Mouse (Mus musculus) hindbrain, embryonic 16.5 days (tissue): ENCODE data around the gene Sgpp1. TPM values are rescaled to one million over a fixed set of nuclear protein-coding genes. Genes with fewer than 3 reads are reported as not detected.

Source experiments
- ATAC-seq: fragments of 200-750 bp; cut with Nextera tagmentation; 2 replicates; pipeline ENCODE4 v1.8.0; 2017; ENCODE audit warnings: moderate TSS enrichment, moderate library complexity
- H3K27ac ChIP-seq: fragments of 300-500 bp; sonication (generic); 2 replicates; pipeline ENCODE4 v1.5.1; 2014; ENCODE audit warnings: low read depth, mild to moderate bottlenecking, control low read depth, low read length, moderate library complexity
- H3K27me3 ChIP-seq: fragments of 300-500 bp; sonication (generic); replicated peaks from 2 replicates; pipeline ENCODE4 v1.6.1; 2014; ENCODE audit warnings: low read length; ENCODE audit not compliant: control insufficient read depth, insufficient read depth
- H3K36me3 ChIP-seq: fragments of 300-500 bp; sonication (generic); 2 replicates; pipeline ENCODE4 v1.6.1; 2014; ENCODE audit warnings: mild to moderate bottlenecking, low read length, moderate library complexity, mixed read lengths; ENCODE audit not compliant: control insufficient read depth, insufficient read depth
- H3K4me1 ChIP-seq: fragments of 300-500 bp; sonication (generic); 2 replicates; pipeline ENCODE4 v1.6.1; 2014; ENCODE audit warnings: low read depth, low read length; ENCODE audit not compliant: control insufficient read depth, insufficient read depth
- H3K4me2 ChIP-seq: fragments of 300-500 bp; sonication (generic); 2 replicates; pipeline ENCODE4 v1.6.1; 2014; ENCODE audit warnings: mild to moderate bottlenecking, low read length, control low read depth, moderate library complexity
- H3K4me3 ChIP-seq: fragments of 300-500 bp; sonication (generic); 2 replicates; pipeline ENCODE4 v1.5.1; 2014; ENCODE audit warnings: mild to moderate bottlenecking, low read length, control low read depth, moderate library complexity
- H3K9ac ChIP-seq: fragments of 300-500 bp; sonication (generic); 2 replicates; pipeline ENCODE4 v1.6.1; 2014; ENCODE audit warnings: low read depth, mild to moderate bottlenecking, control low read depth, low read length, moderate library complexity
- H3K9me3 ChIP-seq: fragments of 300-500 bp; sonication (generic); 2 replicates; pipeline ENCODE4 v1.6.1; 2014; ENCODE audit warnings: mild to moderate bottlenecking, low read length, moderate library complexity; ENCODE audit not compliant: control insufficient read depth
- WGBS: fragments of 180-500 bp; shearing (Covaris S2); extraction: QIAGEN DNeasy Blood & Tissue Kit; methylation state at CpG from one replicate; pipeline ENCODE4 v1.1.7; 2014; 5-methylcytosine and 5-hydroxymethylcytosine counted together
- polyA plus RNA-seq: library from polyadenylated mRNA; unstranded; fragments of >200 nt; fragmentation: Nextera tagmentation; extraction: Ambion mirVana; gene quantifications from 2 replicates; pipeline ENCODE4 v1.2.1, GENCODE M21; 2015

The Sgpp1 gene
- polyA plus RNA-seq, 1 experiment from 2014 or later, result 12.2 TPM

GRCm38 (mm10) chr12:75756387-75756786 is 20.9 kb upstream of the Sgpp1 start:
- H3K27ac ChIP-seq, result no peak overlapping the region
- H3K9me3 ChIP-seq, result no peaks in the 10 kb centered on the region
- H3K27me3 ChIP-seq, result no peaks in the 10 kb centered on the region
- 91% methylated on average over 2 of the region's 2 CpGs for WGBS
- H3K4me1 ChIP-seq, result no peaks in the 10 kb centered on the region
- no peak overlapping the region for H3K4me3 ChIP-seq
- no peaks in the 10 kb centered on the region for H3K36me3 ChIP-seq
- no peak overlapping the region for H3K4me2 ChIP-seq
- H3K9ac ChIP-seq, result no peak overlapping the region
- no peak for ATAC-seq

- no peak overlapping the region for H3K27ac ChIP-seq
- H3K36me3 ChIP-seq, result no peaks in the 10 kb centered on the region
- 92% methylated on average over 8 of the region's 8 CpGs for WGBS
- no peak overlapping the region for H3K4me2 ChIP-seq
- no peaks in the 10 kb centered on the region for H3K9me3 ChIP-seq
- H3K4me3 ChIP-seq, result no peak overlapping the region
- H3K27me3 ChIP-seq, result no peaks in the 10 kb centered on the region
- no peaks in the 10 kb centered on the region for H3K4me1 ChIP-seq
- no peak overlapping the region for H3K9ac ChIP-seq
- no peak for ATAC-seq
Measured at GRCm38 (mm10) chr12:75753730-75754129, 18.2 kb upstream of the Sgpp1 start.

DNA sequence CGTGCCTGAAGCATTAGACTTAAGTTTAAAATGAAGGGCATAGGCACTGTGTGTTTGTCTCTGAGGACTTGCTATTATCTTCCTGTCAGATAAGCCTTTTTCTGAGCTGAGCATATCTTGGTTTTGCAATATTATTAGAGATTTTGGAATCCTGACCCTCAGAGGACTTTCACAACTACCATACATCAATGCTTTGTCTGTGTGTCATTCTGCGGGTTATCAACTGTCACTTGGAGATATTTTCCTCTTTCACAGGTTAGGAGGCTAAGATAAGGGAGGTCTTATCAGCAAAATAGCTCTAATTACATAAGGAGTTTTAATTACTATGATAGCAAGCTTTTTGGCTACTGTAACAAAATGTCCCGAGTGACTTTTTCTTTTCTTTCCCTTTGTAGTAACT is 16.5 kb upstream of the Sgpp1 start:
- 84% methylated on average over 3 of the region's 3 CpGs for WGBS
- H3K4me3 ChIP-seq, result no peak overlapping the region

DNA sequence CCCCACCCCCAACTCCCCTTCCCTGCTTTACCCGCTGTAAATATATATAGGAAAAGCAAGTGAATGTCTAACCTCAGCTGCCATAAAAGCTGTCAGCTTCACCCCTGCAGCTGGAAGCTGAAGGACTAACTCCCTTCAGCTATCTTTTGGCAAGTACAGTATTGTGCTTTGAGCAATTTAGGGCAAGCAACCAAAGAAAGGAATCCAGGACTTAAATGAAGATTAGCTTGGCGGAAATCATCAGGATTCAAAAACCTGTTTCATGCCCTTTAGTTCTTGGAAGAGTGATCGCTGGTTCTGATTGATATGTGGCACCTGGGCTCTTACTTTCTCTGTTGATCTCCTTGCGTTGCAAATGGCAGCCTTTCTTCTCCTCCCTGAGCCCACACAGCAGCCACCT is 13.0 kb upstream of the Sgpp1 start:
- H3K9me3 ChIP-seq, result no peaks in the 10 kb centered on the region
- H3K36me3 ChIP-seq, result no peaks in the 10 kb centered on the region
- no peak overlapping the region for H3K4me3 ChIP-seq
- 62% methylated on average over 4 of the region's 4 CpGs for WGBS
- no peak for ATAC-seq
- no peak overlapping the region for H3K4me2 ChIP-seq
- no peak overlapping the region for H3K9ac ChIP-seq
- no peaks in the 10 kb centered on the region for H3K4me1 ChIP-seq
- no peaks in the 10 kb centered on the region for H3K27me3 ChIP-seq
- H3K27ac ChIP-seq, result no peak overlapping the region

More for the DNA sequence above, 16.5 kb upstream of the Sgpp1 start:
- ATAC-seq, result no peak
- H3K36me3 ChIP-seq, result no peaks in the 10 kb centered on the region
- H3K9ac ChIP-seq, result no peak overlapping the region
- no peak overlapping the region for H3K4me2 ChIP-seq
- no peaks in the 10 kb centered on the region for H3K27me3 ChIP-seq
- H3K4me1 ChIP-seq, result no peaks in the 10 kb centered on the region
- no peaks in the 10 kb centered on the region for H3K9me3 ChIP-seq
- H3K27ac ChIP-seq, result no peak overlapping the region

GRCm38 (mm10) chr12:75745697-75746290 is 10.3 kb upstream of the Sgpp1 start:
- Histone ChIP-seq H3K4me3 (no peak overlapping the region), H3K27me3 (no peaks in the 10 kb centered on the region), H3K4me2 (no peak overlapping the region), H3K9me3 (no peaks in the 10 kb centered on the region), H3K9ac (no peak overlapping the region), H3K27ac (no peak overlapping the region), H3K4me1 (no peaks in the 10 kb centered on the region), H3K36me3 (no peaks in the 10 kb centered on the region)
- no peak for ATAC-seq
- 79% methylated on average over 14 of the region's 14 CpGs for WGBS

DNA sequence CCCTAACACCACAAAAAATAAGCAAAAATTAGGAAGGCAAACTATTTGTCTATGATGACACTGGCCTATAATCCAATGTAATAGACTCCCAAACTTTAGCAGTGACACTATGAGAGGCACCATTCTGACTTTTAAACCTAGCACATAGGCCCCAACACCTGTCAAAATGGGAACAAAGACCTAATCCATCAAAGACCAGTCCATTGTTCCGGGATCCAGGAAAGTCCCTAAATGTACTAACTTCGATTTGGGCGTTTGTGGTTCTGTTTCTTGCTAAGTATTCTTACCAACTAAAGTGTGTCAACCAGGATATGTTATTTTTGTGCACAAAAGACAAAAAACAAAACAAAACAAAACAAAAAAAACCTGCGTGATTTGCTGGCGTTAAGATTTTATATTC is 6.6 kb upstream of the Sgpp1 start:
- Histone ChIP-seq H3K9me3 (no peaks in the 10 kb centered on the region), H3K9ac (no peak overlapping the region), H3K4me1 (no peaks in the 10 kb centered on the region), H3K36me3 (no peaks in the 10 kb centered on the region), H3K4me3 (no peak overlapping the region), H3K4me2 (no peak overlapping the region), H3K27ac (no peak overlapping the region), H3K27me3 (no peaks in the 10 kb centered on the region)
- ATAC-seq, result no peak
- 85% methylated on average over 5 of the region's 5 CpGs for WGBS

DNA sequence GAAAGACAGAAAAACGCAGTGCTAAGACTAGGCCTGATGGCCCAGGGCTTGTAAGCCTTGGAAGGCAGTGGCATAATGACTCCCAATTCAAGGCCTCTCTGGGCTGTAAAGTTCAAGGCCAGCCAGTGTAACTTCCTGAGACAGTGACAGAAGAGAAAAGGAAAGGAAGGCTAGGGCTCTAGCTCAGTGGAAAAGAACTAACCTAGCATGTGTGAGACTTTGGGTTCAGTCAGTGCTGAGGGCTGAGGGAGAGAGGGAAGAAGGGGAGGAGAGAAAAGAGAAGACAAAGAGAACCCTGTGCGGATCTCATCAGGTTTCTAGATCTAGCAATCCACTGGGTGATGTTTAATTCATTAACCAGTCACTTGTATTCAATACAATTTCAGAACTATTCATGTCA is 5.7 kb upstream of the Sgpp1 start:
- no peak overlapping the region for H3K9ac ChIP-seq
- 79% methylated on average over 2 of the region's 2 CpGs for WGBS
- H3K36me3 ChIP-seq, result no peaks in the 10 kb centered on the region
- no peaks in the 10 kb centered on the region for H3K27me3 ChIP-seq
- no peaks in the 10 kb centered on the region for H3K9me3 ChIP-seq
- no peaks in the 10 kb centered on the region for H3K4me1 ChIP-seq
- no peak for ATAC-seq
- H3K27ac ChIP-seq, result no peak overlapping the region
- H3K4me2 ChIP-seq, result no peak overlapping the region
- no peak overlapping the region for H3K4me3 ChIP-seq

GRCm38 (mm10) chr12:75740451-75740850 is 4.9 kb upstream of the Sgpp1 start:
- no peak for ATAC-seq

GRCm38 (mm10) chr12:75739611-75740010 is 4.1 kb upstream of the Sgpp1 start:
- Histone ChIP-seq H3K9me3 (no peaks in the 10 kb centered on the region), H3K27ac (no peak overlapping the region), H3K4me3 (no peak overlapping the region), H3K4me1 (no peaks in the 10 kb centered on the region), H3K4me2 (no peak overlapping the region), H3K27me3 (no peaks in the 10 kb centered on the region), H3K9ac (no peak overlapping the region), H3K36me3 (no peaks in the 10 kb centered on the region)
- 58% methylated on average over 2 of the region's 2 CpGs for WGBS
- ATAC-seq, result no peak

More at GRCm38 (mm10) chr12:75740451-75740850, 4.9 kb upstream of the Sgpp1 start:
- 82% methylated on average over 1 of the region's 1 CpGs for WGBS
- H3K4me2 ChIP-seq, result no peak overlapping the region
- H3K27me3 ChIP-seq, result no peaks in the 10 kb centered on the region
- H3K4me3 ChIP-seq, result no peak overlapping the region
- H3K9ac ChIP-seq, result no peak overlapping the region
- no peaks in the 10 kb centered on the region for H3K9me3 ChIP-seq
- no peaks in the 10 kb centered on the region for H3K36me3 ChIP-seq
- H3K27ac ChIP-seq, result no peak overlapping the region
- no peaks in the 10 kb centered on the region for H3K4me1 ChIP-seq

- Histone ChIP-seq H3K4me2 (no peak overlapping the region; the same call in 1 of the 2 replicates), H3K9me3 (no peaks in the 10 kb centered on the region), H3K4me1 (peaks cover 12% of the 10 kb centered on the region), H3K36me3 (no peaks in the 10 kb centered on the region), H3K9ac (no peak overlapping the region), H3K4me3 (no peak overlapping the region), H3K27me3 (no peaks in the 10 kb centered on the region), H3K27ac (no peak overlapping the region)
- WGBS, result 73% methylated on average over 4 of the region's 4 CpGs
- no peak for ATAC-seq
Measured at GRCm38 (mm10) chr12:75736296-75736695, 767 bp upstream of the Sgpp1 start.
